Mouse (Mus musculus) heart, adult 2 months (tissue): ENCODE measurements at regions not wholly inside any gene's neighbourhood (a gene's known extent, or its start where the extent isn't known, plus 50 kb on each side); places are given as distances from the start of the nearest gene placed in this dataset.
A peak's percentile ranks its signal among the peaks of the same experiment; 100 is the strongest.

ENCODE experiments used
- DNase-seq, 2 experiments: peaks; one replicate each; pipeline ENCODE4 v3.0.0; 2021
- H3K27ac ChIP-seq: fragments of 200-600 bp; 2 replicates; pipeline ENCODE4 v1.8.1; 2022
- H3K27me3 ChIP-seq: fragments of 200-500 bp; 2 replicates; pipeline ENCODE4 v1.6.1; 2012; ENCODE audit warnings: mild to moderate bottlenecking, low read length, inconsistent platforms, mixed read lengths; ENCODE audit not compliant: control insufficient read depth, insufficient read depth
- H3K36me3 ChIP-seq: fragments of 200-500 bp; 2 replicates; pipeline ENCODE4 v1.6.1; 2012; ENCODE audit warnings: low read length, inconsistent platforms; ENCODE audit not compliant: control insufficient read depth, insufficient read depth
- H3K4me1 ChIP-seq: fragments of 200-500 bp; 2 replicates; pipeline ENCODE4 v1.6.1; 2011; ENCODE audit warnings: low read length; ENCODE audit not compliant: control insufficient read depth, insufficient read depth
- H3K4me3 ChIP-seq: fragments of 200-600 bp; 2 replicates; pipeline ENCODE4 v1.8.1; 2022
- H3K79me2 ChIP-seq: fragments of 200-500 bp; replicated peaks from 2 replicates; pipeline ENCODE4 v1.6.1; 2012; ENCODE audit warnings: mild to moderate bottlenecking, inconsistent platforms, low read length, moderate library complexity, mixed read lengths; ENCODE audit not compliant: control insufficient read depth, insufficient read depth
- H3K9ac ChIP-seq: fragments of 200-500 bp; 2 replicates; pipeline ENCODE4 v1.6.1; 2012; ENCODE audit warnings: low read depth, mild to moderate bottlenecking, control low read depth, inconsistent platforms, low read length, mixed read lengths
- CTCF ChIP-seq: fragments of 200-600 bp; IDR thresholded peaks from 2 replicates; pipeline ENCODE4 v1.8.1; 2022; ENCODE audit warnings: antibody characterized with exemption, mild to moderate bottlenecking, moderate library complexity
- EP300 ChIP-seq: fragments of 200-500 bp; IDR thresholded peaks from 2 replicates; pipeline ENCODE4 v1.6.1; 2011; ENCODE audit warnings: low read depth, low read length, control low read depth; ENCODE audit not compliant: insufficient read depth
- POLR2A ChIP-seq: fragments of 200-500 bp; IDR thresholded peaks from 2 replicates; pipeline ENCODE4 v1.6.1; 2011; ENCODE audit warnings: mild to moderate bottlenecking, low read depth, low read length, control low read depth; ENCODE audit not compliant: insufficient read depth
- WGBS: fragments of 180-500 bp; shearing (Covaris S2); methylation state at CpG from one replicate; pipeline ENCODE4 v1.1.7; 2018; 5-methylcytosine and 5-hydroxymethylcytosine counted together
- intact Hi-C: fragments of 180-260 bp; cut with DNase I; formaldehyde crosslinking; loops from one replicate; pipeline ENCODE4 v1.15.1; 2025

DNA sequence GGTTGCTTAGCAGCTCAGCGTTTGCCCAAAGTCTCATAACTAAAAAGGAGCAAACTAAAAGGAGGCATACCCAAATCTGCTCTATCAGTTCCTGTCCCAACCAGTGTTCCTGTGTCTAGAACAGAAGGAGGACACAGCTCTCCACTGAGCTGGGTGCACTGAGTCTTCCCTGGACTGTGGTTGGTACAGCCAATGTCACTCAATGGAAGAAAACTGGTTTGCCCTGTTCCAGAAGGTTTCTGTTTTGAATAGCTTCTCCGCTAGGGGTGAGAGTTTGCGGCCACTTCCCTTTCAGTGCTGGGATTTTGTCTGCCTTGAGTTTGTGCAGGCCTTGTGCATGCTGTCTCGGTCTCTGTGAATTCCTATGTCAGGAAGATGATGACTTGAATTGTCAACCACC, 194.6 kb upstream of the Map3k7 start:
- no peak overlapping the region for H3K9ac ChIP-seq
- 85% methylated on average over 4 of the region's 4 CpGs for WGBS
- no peak overlapping the region for H3K27ac ChIP-seq
- H3K4me1 ChIP-seq: no peaks in the 10 kb centered on the region
- H3K36me3 ChIP-seq: no peaks in the 10 kb centered on the region
- no peak overlapping the region for H3K4me3 ChIP-seq
- H3K79me2 ChIP-seq: no peaks in the 10 kb centered on the region
- TF ChIP-seq POLR2A (no peak), CTCF (no peak), EP300 (no peak)
- no peaks in the 10 kb centered on the region for H3K27me3 ChIP-seq
- intact Hi-C loops: no loop called here
- DNase-seq: no peak

DNA sequence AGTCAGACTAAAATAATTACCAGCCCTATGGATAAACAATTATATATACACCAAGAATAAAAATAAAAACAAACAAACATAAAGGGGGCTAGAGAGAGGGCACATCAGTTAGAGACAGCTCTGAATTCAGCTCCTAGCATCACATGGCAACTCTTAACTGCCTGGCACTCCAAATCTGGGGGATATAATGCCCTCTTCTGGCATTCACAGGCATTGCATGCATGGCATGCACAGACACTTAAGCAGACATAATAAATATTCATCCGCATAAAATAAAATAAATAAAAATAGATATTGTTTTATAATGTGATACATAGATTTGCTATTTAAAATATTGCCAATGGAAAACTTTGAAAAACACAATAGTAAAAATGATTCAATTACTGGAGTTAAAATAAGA, 177.6 kb upstream of the Map3k7 start:
- Histone ChIP-seq H3K36me3 (no peaks in the 10 kb centered on the region), H3K4me3 (no peak overlapping the region), H3K9ac (no peak overlapping the region), H3K27ac (no peak overlapping the region), H3K4me1 (no peaks in the 10 kb centered on the region), H3K27me3 (no peaks in the 10 kb centered on the region), H3K79me2 (no peaks in the 10 kb centered on the region)
- intact Hi-C loops: no loop called here
- 87% methylated on average over 1 of the region's 1 CpGs for WGBS
- no peak for DNase-seq
- TF ChIP-seq CTCF: peak; percentile 23
- TF ChIP-seq POLR2A: no peak

DNA sequence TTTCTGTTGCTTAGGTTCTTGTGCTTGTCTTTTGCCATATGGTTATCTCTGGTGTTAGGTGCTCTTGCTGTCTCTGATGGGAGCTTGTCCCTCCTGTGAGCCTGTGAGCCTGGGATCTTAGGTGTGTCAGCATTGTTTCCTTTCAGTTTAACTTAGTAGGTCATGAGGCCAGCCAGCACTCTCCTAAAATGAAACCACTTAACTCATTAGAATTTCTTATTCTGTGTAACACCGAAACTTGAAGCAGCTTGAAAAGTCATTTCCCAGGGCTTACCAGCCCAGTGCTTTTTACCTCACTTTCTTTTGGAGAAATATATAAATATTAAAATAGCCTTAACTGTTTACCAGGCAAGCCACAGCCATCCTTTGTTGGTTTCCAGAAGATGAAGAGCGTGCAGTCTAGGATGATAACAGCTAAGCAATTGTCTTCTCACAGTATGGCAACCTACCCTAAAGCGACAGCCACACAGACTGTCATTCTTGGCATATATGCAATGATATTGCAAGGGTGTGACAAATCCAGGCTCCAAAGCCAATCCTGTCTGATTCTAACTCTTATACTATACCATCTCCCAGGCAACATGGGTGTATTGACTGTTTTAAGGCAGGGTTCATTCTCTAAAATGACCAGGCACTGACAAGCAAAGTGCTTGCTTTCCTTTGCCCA, 146.2 kb upstream of the Map3k7 start:
- TF ChIP-seq POLR2A (no peak), CTCF (no peak), EP300 (no peak)
- Histone ChIP-seq H3K27me3 (no peaks in the 10 kb centered on the region), H3K9ac (no peak overlapping the region), H3K27ac (no peak overlapping the region), H3K4me1 (no peaks in the 10 kb centered on the region), H3K36me3 (no peaks in the 10 kb centered on the region), H3K79me2 (no peaks in the 10 kb centered on the region), H3K4me3 (no peak overlapping the region)
- WGBS: 88% methylated on average over 3 of the region's 3 CpGs
- intact Hi-C loops: no loop called here
- no peak for DNase-seq

- TF ChIP-seq CTCF (no peak), EP300 (no peak), POLR2A (no peak)
- Histone ChIP-seq H3K4me3 (no peak overlapping the region), H3K4me1 (no peaks in the 10 kb centered on the region), H3K27ac (no peak overlapping the region), H3K79me2 (no peaks in the 10 kb centered on the region), H3K27me3 (no peaks in the 10 kb centered on the region), H3K9ac (no peak overlapping the region), H3K36me3 (no peaks in the 10 kb centered on the region)
- DNase-seq: no peak
- WGBS: 87% methylated on average over 18 of the region's 18 CpGs
- intact Hi-C loops: no loop called here
These were observed 144.2 kb upstream of the Map3k7 start for GRCm38 (mm10) chr4:31819521-31820259.

GRCm38 (mm10) chr4:31823574-31824348, 140.1 kb upstream of the Map3k7 start:
- DNase-seq: peak in 1 of 2 experiments; percentile 19
- no peaks in the 10 kb centered on the region for H3K27me3 ChIP-seq
- H3K27ac ChIP-seq: no peak overlapping the region
- H3K9ac ChIP-seq: no peak overlapping the region
- H3K4me3 ChIP-seq: peak overlapping the region; percentile 27
- no peaks in the 10 kb centered on the region for H3K79me2 ChIP-seq
- intact Hi-C loops: no loop called here
- 51% methylated on average over 19 of the region's 19 CpGs for WGBS
- no peaks in the 10 kb centered on the region for H3K4me1 ChIP-seq
- no peaks in the 10 kb centered on the region for H3K36me3 ChIP-seq
- no peak for TF ChIP-seq CTCF
- TF ChIP-seq POLR2A: no peak
